Mouse (Mus musculus) fibroblast of lung, adult 2 months (primary cell): ENCODE measurements around the gene Kcnj9.

ENCODE experiments used
- DNase-seq: peaks from one replicate; pipeline ENCODE4 v3.0.0-alpha.2; 2011; ENCODE audit warnings: low read depth

The Kcnj9 gene

GRCm38 (mm10) chr1:172292880-172293279 is 36.2 kb downstream of the Kcnj9 start:
- DNase-seq: no peak

- no peak for DNase-seq
These were observed 39.5 kb downstream of the Kcnj9 start for GRCm38 (mm10) chr1:172289617-172289946.

- DNase-seq: no peak
These were observed 40.1 kb downstream of the Kcnj9 start for GRCm38 (mm10) chr1:172288900-172289616.

- no peak for DNase-seq
These were observed 42.4 kb downstream of the Kcnj9 start for GRCm38 (mm10) chr1:172286740-172287139.

GRCm38 (mm10) chr1:172284221-172284620 is 44.9 kb downstream of the Kcnj9 start:
- no peak for DNase-seq

- no peak for DNase-seq
These were observed 46.0 kb downstream of the Kcnj9 start for GRCm38 (mm10) chr1:172283073-172283472.

GRCm38 (mm10) chr1:172281522-172282254 is 47.4 kb downstream of the Kcnj9 start:
- DNase-seq: no peak

- DNase-seq: no peak
These were observed 49.2 kb downstream of the Kcnj9 start for GRCm38 (mm10) chr1:172279768-172280509.

GRCm38 (mm10) chr1:172278328-172278727 is 50.8 kb downstream of the Kcnj9 start:
- DNase-seq: no peak

- no peak for DNase-seq
These were observed 51.9 kb downstream of the Kcnj9 start for GRCm38 (mm10) chr1:172277172-172277571.

- no peak for DNase-seq
These were observed 54.6 kb downstream of the Kcnj9 start for GRCm38 (mm10) chr1:172274547-172274946.

- DNase-seq: no peak
These were observed 55.0 kb downstream of the Kcnj9 start for GRCm38 (mm10) chr1:172274116-172274515.

GRCm38 (mm10) chr1:172273386-172273785 is 55.7 kb downstream of the Kcnj9 start:
- DNase-seq: no peak

GRCm38 (mm10) chr1:172271765-172272164 is 57.4 kb downstream of the Kcnj9 start:
- DNase-seq: no peak

- DNase-seq: no peak
These were observed 57.9 kb downstream of the Kcnj9 start for GRCm38 (mm10) chr1:172271208-172271607.
